Mouse (Mus musculus) CH12.LX (cell line): ENCODE results near the gene Gne. TPM values are rescaled to one million over a fixed set of nuclear protein-coding genes. Genes with fewer than 3 reads are reported as not detected.

Experiments used
- DNase-seq: peaks from one replicate; pipeline ENCODE4 v3.0.0-alpha.2; 2013; ENCODE audit errors: extremely low read depth
- H3K27ac ChIP-seq: 2 replicates; pipeline ENCODE4 v1.5.1; 2012; ENCODE audit warnings: low read depth, mild to moderate bottlenecking, control low read depth, moderate library complexity; ENCODE audit not compliant: insufficient read depth
- H3K27me3 ChIP-seq: replicated peaks from 2 replicates; pipeline ENCODE3; 2012; ENCODE audit warnings: inconsistent platforms
- H3K36me3 ChIP-seq, 2 experiments: replicated peaks in 1 of 2; 2 replicates each; pipeline versions ENCODE3 to v1.6.1; 2012; ENCODE audit warnings: inconsistent platforms in 1 of 2, low read length in 1 of 2, mild to moderate bottlenecking in 1 of 2, mixed read lengths in 1 of 2, moderate library complexity in 1 of 2; ENCODE audit not compliant: control insufficient read depth in 1 of 2, insufficient read depth in 1 of 2
- H3K4me1 ChIP-seq, 2 experiments: 2 replicates each; pipeline ENCODE4 v1.6.1; 2012; ENCODE audit warnings: inconsistent platforms in 1 of 2, moderate library complexity in 1 of 2; ENCODE audit not compliant: insufficient read depth in 2 of 2, control insufficient read depth in 1 of 2
- H3K4me2 ChIP-seq: 2 replicates; pipeline ENCODE4 v1.6.1; 2012; ENCODE audit warnings: low read depth, mild to moderate bottlenecking, control low read depth; ENCODE audit not compliant: poor library complexity, insufficient read depth, severe bottlenecking
- H3K4me3 ChIP-seq, 3 experiments: fragments of 150-350 bp in 1 of 3; sonication (generic) in 1 of 3; replicated peaks in 1 of 3; 2 replicates each; pipeline versions ENCODE3 to v1.5.1; 2011 to 2012; ENCODE audit warnings: low read depth in 2 of 3, low read length in 2 of 3, mild to moderate bottlenecking in 2 of 3, moderate library complexity in 2 of 3, control low read depth in 1 of 3, improper control_type of control experiment in 1 of 3, inconsistent platforms in 1 of 3, mixed read lengths in 1 of 3; ENCODE audit not compliant: poor library complexity in 1 of 3
- H3K79me2 ChIP-seq: replicated peaks from 2 replicates; pipeline ENCODE4 v1.6.1; 2012; ENCODE audit warnings: mild to moderate bottlenecking, moderate library complexity; ENCODE audit not compliant: control insufficient read depth, poor library complexity, insufficient read depth, severe bottlenecking; ENCODE audit errors: extremely low read depth
- H3K9ac ChIP-seq: 2 replicates; pipeline ENCODE4 v1.6.1; 2012; ENCODE audit warnings: low read depth, mild to moderate bottlenecking, control low read depth, moderate library complexity; ENCODE audit not compliant: insufficient read depth
- H3K9me3 ChIP-seq: replicated peaks from 2 replicates; pipeline ENCODE3; 2012; ENCODE audit warnings: low read length, inconsistent platforms, mixed read lengths
- CHD2 ChIP-seq: IDR thresholded peaks from 2 replicates; pipeline ENCODE4 v1.6.1; 2011; ENCODE audit warnings: low read length, improper control_type of control experiment
- ETS1 ChIP-seq: conservative IDR thresholded peaks from 2 replicates; pipeline ENCODE4 v1.6.1; 2012; ENCODE audit warnings: low read depth, mild to moderate bottlenecking, inconsistent platforms, low read length, improper control_type of control experiment, moderate library complexity
- HCFC1 ChIP-seq: IDR thresholded peaks from 2 replicates; pipeline ENCODE4 v1.6.1; 2012; ENCODE audit warnings: low read depth, mild to moderate bottlenecking, inconsistent platforms, low read length, improper control_type of control experiment
- JUN ChIP-seq: IDR thresholded peaks from 2 replicates; pipeline ENCODE4 v1.6.1; 2011; ENCODE audit warnings: low read depth, mild to moderate bottlenecking, low read length, improper control_type of control experiment, moderate library complexity; ENCODE audit not compliant: insufficient read depth
- JUND ChIP-seq: conservative IDR thresholded peaks from 2 replicates; pipeline ENCODE4 v1.6.1; 2011; ENCODE audit warnings: low read depth, low read length, improper control_type of control experiment
- KAT2A ChIP-seq: IDR thresholded peaks from 2 replicates; pipeline ENCODE4 v1.6.1; 2012; ENCODE audit warnings: low read length, improper control_type of control experiment, inconsistent platforms; ENCODE audit not compliant: insufficient replicate concordance
- MAFK ChIP-seq: IDR thresholded peaks from 2 replicates; pipeline ENCODE4 v1.6.1; 2011; ENCODE audit warnings: low read length, improper control_type of control experiment; ENCODE audit not compliant: insufficient replicate concordance
- NRF1 ChIP-seq: IDR thresholded peaks from 2 replicates; pipeline ENCODE4 v1.6.1; 2014; ENCODE audit warnings: low read depth, mild to moderate bottlenecking, inconsistent platforms, low read length, improper control_type of control experiment, moderate library complexity
- POLR2A ChIP-seq: IDR thresholded peaks from 2 replicates; pipeline ENCODE4 v1.6.1; 2011; ENCODE audit warnings: low read depth, mild to moderate bottlenecking, improper control_type of control experiment, low read length
- POLR2AphosphoS2 ChIP-seq: IDR thresholded peaks from 2 replicates; pipeline ENCODE4 v1.6.1; 2011; ENCODE audit warnings: low read depth, low read length, improper control_type of control experiment
- SIN3A ChIP-seq: IDR thresholded peaks from 2 replicates; pipeline ENCODE4 v1.6.1; 2012; ENCODE audit warnings: low read length, improper control_type of control experiment, inconsistent platforms
- SMC3 ChIP-seq: IDR thresholded peaks from 2 replicates; pipeline ENCODE4 v1.6.1; 2011; ENCODE audit warnings: low read depth, low read length, improper control_type of control experiment
- USF1 ChIP-seq: IDR thresholded peaks from 2 replicates; pipeline ENCODE4 v1.6.1; 2014; ENCODE audit warnings: low read depth, mild to moderate bottlenecking, inconsistent platforms, low read length, improper control_type of control experiment
- USF2 ChIP-seq: conservative IDR thresholded peaks from 2 replicates; pipeline ENCODE4 v1.6.1; 2011; ENCODE audit warnings: low read depth, low read length, improper control_type of control experiment
- ZKSCAN1 ChIP-seq: IDR thresholded peaks from 2 replicates; pipeline ENCODE4 v1.6.1; 2012; ENCODE audit warnings: low read depth, inconsistent platforms, low read length, improper control_type of control experiment, borderline replicate concordance
- ZNF384 ChIP-seq: IDR thresholded peaks from 2 replicates; pipeline ENCODE4 v1.6.1; 2012; ENCODE audit warnings: low read depth, low read length, improper control_type of control experiment, inconsistent platforms
- dilution Hi-C: fragments of 300-500 bp; cut with MboI; formaldehyde crosslinking; loops from 2 replicates; pipeline ENCODE4 v1.14.3; 2020; ENCODE audit warnings: low sequenced_read_pairs; ENCODE audit not compliant: extremely low pct_unique_long_range_greater_than_20kb, extremely low pct_ligation_motif_present
- in situ Hi-C: fragments of 300-500 bp; cut with MboI; formaldehyde crosslinking; loops from 3 replicates; pipeline ENCODE4 v1.14.3; 2019; ENCODE audit warnings: low sequenced_read_pairs, low pct_ligation_motif_present, low pct_unique_long_range_greater_than_20kb, mixed read lengths
- polyA plus RNA-seq: library from polyadenylated mRNA; unstranded; fragments of >175 nt; gene quantifications from 2 replicates; pipeline ENCODE4 v1.2.1, GENCODE M21; 2012; ENCODE audit warnings: low read depth; ENCODE audit not compliant: insufficient read length
- total RNA-seq, 2 experiments: library from RNA; depleted of rRNA; stranded (reverse); fragments of 300-350 nt in 1 of 2; fragments of >200 nt in 1 of 2; gene quantifications; 2 replicates each; pipeline ENCODE4 v1.2.3; 2012 to 2014

The Gne gene
- total and polyA plus RNA-seq, 3 experiments: 34.4 to 37.1 (median 35.3) TPM

DNA sequence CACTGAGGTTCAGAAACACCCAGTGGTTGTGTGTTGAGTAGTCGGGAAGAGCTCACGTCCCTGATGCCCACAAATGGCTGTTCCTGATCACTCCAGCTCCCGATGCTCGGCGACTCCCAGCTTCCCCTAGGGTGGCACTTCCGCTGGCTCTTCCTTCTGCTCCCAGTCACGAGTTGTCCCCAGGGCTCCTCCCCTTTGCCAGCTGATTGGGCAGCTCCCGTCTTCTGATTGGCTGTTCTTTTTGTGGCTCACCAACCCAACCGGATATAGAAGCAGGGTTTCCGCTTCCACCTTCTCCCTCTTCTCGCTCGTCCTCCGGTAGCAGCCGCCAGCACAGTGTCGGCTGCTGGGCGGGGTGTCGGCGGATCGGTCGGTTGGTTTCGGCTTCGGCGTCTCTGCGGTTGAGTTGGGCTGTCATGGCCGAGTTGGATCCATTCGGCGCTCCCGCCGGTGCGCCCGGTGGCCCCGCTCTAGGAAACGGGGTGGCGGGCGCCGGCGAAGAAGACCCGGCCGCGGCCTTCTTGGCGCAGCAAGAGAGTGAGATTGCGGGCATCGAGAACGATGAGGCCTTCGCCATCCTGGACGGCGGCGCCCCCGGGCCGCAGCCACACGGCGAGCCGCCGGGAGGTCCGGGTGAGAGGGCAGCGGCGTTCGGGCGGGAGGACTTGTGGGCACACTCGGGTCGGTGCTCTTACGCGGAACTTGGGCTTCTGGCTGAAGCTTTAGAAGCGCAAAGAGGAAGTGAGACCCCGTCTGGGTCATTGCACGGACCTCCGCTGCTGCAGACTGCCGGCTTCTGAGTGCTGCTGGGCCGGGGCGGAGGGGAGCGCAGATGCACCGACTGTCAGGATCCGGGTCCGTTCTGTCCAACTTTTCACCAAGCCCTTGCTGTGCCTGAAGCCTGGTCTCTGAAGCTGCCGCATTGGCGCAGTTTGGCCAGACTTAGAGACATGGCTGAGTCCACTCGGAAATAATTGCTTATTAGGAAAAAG, 71.3 kb downstream of the Gne start (continued):
- TF ChIP-seq ZKSCAN1: no peak
- TF ChIP-seq SIN3A: peak; percentile 96
- peak; percentile 82 for TF ChIP-seq HCFC1
- no peak for TF ChIP-seq JUND
- no peak for TF ChIP-seq JUN
- TF ChIP-seq ETS1: peak; percentile 44
- peak; percentile 76 for TF ChIP-seq USF1
- TF ChIP-seq, all 38 proteins: peak for 22

DNA sequence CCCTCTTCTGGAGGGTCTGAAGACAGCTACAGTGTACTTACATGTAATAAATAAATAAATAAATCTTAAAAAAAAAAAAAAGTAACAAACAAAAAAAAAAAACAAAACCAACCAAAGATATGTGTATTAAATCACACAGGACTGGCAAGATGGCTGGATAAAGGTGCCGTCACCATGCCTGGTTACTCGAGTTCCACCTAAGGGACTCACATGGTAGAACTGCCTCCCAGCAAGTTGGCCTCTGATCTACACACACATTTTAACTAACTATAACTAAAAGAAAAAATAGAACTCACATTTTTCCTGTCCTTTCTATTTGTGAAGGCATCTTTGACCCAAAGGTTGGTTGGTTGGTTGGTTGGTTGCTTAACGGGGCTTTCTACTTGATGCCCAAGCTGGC, 72.2 kb downstream of the Gne start:
- H3K27ac ChIP-seq: no peak overlapping the region
- peak overlapping the region; percentile 63 to 90 (median 85) for H3K4me3 ChIP-seq
- peaks cover 6 to 36% of the 10 kb centered on the region in 2 experiments; a peak in 3 of 4 replicates for H3K4me1 ChIP-seq
- peak overlapping the region; percentile 67 for H3K4me2 ChIP-seq
- no peaks in the 10 kb centered on the region for H3K27me3 ChIP-seq
- dilution Hi-C loops (no loop called here), in situ Hi-C loops (no loop called here)
- peak overlapping the region; percentile 98 for H3K9ac ChIP-seq
- H3K36me3 ChIP-seq: peaks cover 2 to 43% of the 10 kb centered on the region in 2 experiments
- TF ChIP-seq SMC3 (no peak), POLR2A (no peak), MAFK (no peak), POLR2AphosphoS2 (no peak), NRF1 (no peak), ZNF384 (peak; percentile 19; the same call in 1 of the 2 replicates)
- no peak for DNase-seq
- H3K79me2 ChIP-seq: peaks cover 43% of the 10 kb centered on the region
- no peaks in the 10 kb centered on the region for H3K9me3 ChIP-seq

DNA sequence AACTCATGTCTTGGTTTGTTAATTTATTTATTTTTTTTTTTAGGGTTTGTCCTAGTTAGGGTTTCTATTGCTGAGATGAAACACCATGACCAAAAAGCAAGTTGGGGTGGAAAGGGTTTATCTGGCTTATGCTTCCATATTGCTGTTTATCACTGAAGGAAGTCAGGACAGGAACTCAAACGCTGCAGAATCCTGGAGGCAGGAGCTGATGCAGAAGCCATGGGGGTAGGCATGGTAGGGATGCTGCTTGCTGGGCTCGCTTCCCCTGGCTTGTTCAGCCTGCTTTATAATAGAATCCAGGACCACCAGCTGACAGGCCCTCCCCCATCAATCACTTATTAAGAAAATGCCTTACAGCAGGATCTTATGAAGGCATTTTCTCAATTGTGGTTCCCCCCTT, 73.1 kb downstream of the Gne start:
- H3K36me3 ChIP-seq: peaks cover 2 to 38% of the 10 kb centered on the region in 2 experiments
- H3K79me2 ChIP-seq: peaks cover 33% of the 10 kb centered on the region
- no peak for DNase-seq
- H3K9ac ChIP-seq: no peak overlapping the region
- no peak for TF ChIP-seq CHD2
- no peak for TF ChIP-seq USF2
- TF ChIP-seq KAT2A: no peak
- dilution Hi-C loops (no loop called here), in situ Hi-C loops (no loop called here)
- no peak overlapping the region for H3K4me2 ChIP-seq
- H3K4me3 ChIP-seq: no peak overlapping the region
- H3K27ac ChIP-seq: no peak overlapping the region
- H3K27me3 ChIP-seq: no peaks in the 10 kb centered on the region
- H3K9me3 ChIP-seq: no peaks in the 10 kb centered on the region
- H3K4me1 ChIP-seq: peaks cover 5 to 27% of the 10 kb centered on the region in 2 experiments; a peak in 3 of 4 replicates
